Mouse (Mus musculus): ENCODE data around the gene Dynlt1b.
"Not testable (repeated sequence)": the region's sequence is repeated elsewhere in the genome, so short reads cannot be mapped to it uniquely, and the experiment has no call there.

DNA sequence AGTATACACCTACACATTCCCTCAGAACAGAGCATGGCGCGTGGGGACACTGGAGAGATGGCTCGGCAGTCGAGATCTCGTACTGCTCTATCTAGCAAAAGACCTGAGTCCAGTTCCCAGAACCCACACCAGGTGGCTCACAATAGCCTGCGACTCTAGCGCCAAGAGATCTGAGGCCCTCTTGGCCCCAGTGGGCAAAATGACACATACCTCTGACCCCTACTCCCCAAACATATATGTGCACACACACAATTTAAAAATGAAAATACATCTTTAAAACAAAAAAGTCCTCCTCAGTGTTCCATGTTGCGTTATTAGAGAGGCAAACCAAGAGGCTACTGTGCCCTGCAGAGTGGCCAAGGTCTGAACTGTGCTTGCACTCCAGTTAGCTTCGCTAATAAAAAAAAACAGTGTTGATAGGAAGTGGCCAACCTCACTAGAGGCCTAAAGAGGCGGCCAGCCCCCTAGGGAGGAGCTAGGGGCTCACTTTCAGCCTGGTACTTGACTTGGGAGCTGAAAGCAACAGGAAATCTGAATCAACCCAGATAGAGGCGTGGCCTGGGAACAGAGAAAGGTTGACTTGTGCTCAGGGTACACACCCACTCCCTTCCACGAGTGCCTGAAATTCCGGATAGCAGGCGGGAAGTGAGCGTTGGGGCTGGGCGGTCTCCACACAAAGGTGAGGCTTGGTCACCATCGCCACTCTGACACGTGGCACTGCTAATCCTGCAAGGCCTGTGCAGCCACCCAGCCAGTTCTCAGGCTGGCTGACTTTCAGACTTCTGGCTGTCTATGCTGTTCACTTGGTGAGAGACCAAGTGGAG lies 37.9 kb downstream of the Dynlt1b start:
- TF ChIP-seq POLR2A (IDR thresholded peaks at IDR 0.05; ENCODE audit: insufficient read depth, low read depth, low read length); CTCF (IDR thresholded peaks at IDR 0.05); EP300 (IDR thresholded peaks at IDR 0.05; ENCODE audit: insufficient read depth, low read depth, low read length): not testable (repeated sequence)
